9 mouse cellular contexts compared by ENCODE assay signal in genomic region chr6:64607942-64608341, GRCm38 (mm10).
A peak's percentile ranks its signal among the peaks of the same experiment; 100 is the strongest.
DNase-seq lines count a peak whose midpoint lies in the region; ATAC-seq and TF ChIP-seq lines count a peak whose summit lies in the region.
"Had no signal": no experiment of that assay in that cellular context is flagged by ENCODE, and none has a peak within 500 bp of the region (broad histone marks: within the 10 kb centered on the region; RNA-seq: fewer than 3 reads in every experiment).

No protein-coding gene starts in this region.

- intact Hi-C loops in left cerebral cortex, postnatal 36 days (cut with DNase I) = no loop called here

- TF ChIP-seq CTCF in cortical plate, adult 2 months (IDR thresholded peaks at IDR 0.05; ENCODE audit: extremely low read depth, insufficient read depth, low read length) = peak; percentile 51; the same call in 1 of the 2 replicates

- no peaks in the 10 kb centered on the region for H3K4me1 ChIP-seq in cortical plate, adult 2 months (ENCODE audit: control insufficient read depth, insufficient read depth, low read length)
- H3K4me1 ChIP-seq: heart, embryonic 13.5 days had no signal

- no peak for ATAC-seq in inflammation-experienced regulatory T-cells, adult 6 months

- no peak overlapping the region for H3K4me3 ChIP-seq in cortical plate, adult 2 months (ENCODE audit: insufficient read depth, low read length)
- H3K4me3 ChIP-seq: heart, embryonic 13.5 days had no signal

- peak; percentile 38 for DNase-seq in adrenal gland, postnatal 10 days
- DNase-seq in adrenal gland, adult 18-20 months (ENCODE audit: low spot score in 2 of 2) = no peak
- DNase-seq in left cerebral cortex, adult 11 months (ENCODE audit: low spot score) = peak; percentile 27
- no peak for DNase-seq in left cerebral cortex, postnatal 36 days (ENCODE audit: low spot score in 2 of 2)
- peak; percentile 2 for DNase-seq in lung, postnatal 36 days
- DNase-seq in heart, adult 11 months = no peak

- no peak overlapping the region for H3K27ac ChIP-seq in cortical plate, adult 2 months (ENCODE audit: insufficient read depth, low read length)
- H3K27ac ChIP-seq: heart, embryonic 13.5 days had no signal

- no peak for TF ChIP-seq POLR2A in cortical plate, adult 2 months (IDR thresholded peaks at IDR 0.05; ENCODE audit: extremely low read depth, insufficient read depth, low read length)

Comparison
In these comparisons a context has a peak if more than half of its experiments do, and no peak if none do; other contexts are left out.
1. DNase-seq: peak in adrenal gland, postnatal 10 days (single experiment), left cerebral cortex, adult 11 months (single experiment) and lung, postnatal 36 days (single experiment); none in adrenal gland, adult 18-20 months (0 of 2), left cerebral cortex, postnatal 36 days (0 of 2) and heart, adult 11 months (single experiment).